Comparison of ENCODE assay signal across 23 mouse cellular contexts in the genomic region with DNA sequence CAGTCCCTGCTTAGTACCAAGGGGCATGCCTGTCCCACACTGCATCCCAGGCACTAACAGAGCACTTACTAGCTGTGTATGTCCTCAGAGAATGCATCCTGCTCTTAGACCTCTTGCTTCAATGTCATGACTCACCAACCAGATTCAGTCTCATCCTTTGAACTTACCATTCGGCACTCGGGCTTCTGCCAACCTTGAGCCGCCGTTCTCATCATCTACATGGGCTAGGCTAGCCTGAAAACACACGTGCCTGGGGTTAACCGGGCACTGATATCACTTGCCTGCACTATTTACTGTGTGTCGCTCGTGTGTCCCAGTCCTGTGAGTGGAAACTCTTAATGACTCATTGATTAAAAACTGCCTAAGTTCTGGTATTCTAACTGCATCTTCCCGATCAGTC.
DNase-seq lines count a peak whose midpoint lies in the region; ATAC-seq and TF ChIP-seq lines count a peak whose summit lies in the region.
"Had no signal": no experiment of that assay in that cellular context is flagged by ENCODE, and none has a peak within 500 bp of the region (broad histone marks: within the 10 kb centered on the region; RNA-seq: fewer than 3 reads in every experiment).

No protein-coding gene starts in this region.

- peak; percentile 75 to 79 for DNase-seq in adrenal gland, adult (ENCODE audit: inconsistent age in 2 of 2, low spot score in 1 of 2)
- DNase-seq in adrenal gland, postnatal 4 days (ENCODE audit: low spot score in 2 of 2) = no peak
- DNase-seq in cerebellum, adult 9-10 months = peak; percentile 46
- DNase-seq in heart, adult 11 months = peak; percentile 77
- no peak for DNase-seq in heart, adult 2 months
- peak; percentile 24 for DNase-seq in adrenal gland, postnatal 25 days
- DNase-seq: gastrocnemius, postnatal 10 days; gastrocnemius, postnatal 36 days; heart, postnatal 10 days; heart, postnatal 36 days; kidney, adult 11 months; kidney, adult 8-10 months had no signal

- no peaks in the 10 kb centered on the region for H3K79me2 ChIP-seq in heart, adult 2 months (replicated peaks; ENCODE audit: control insufficient read depth, insufficient read depth, low read length)

- H3K4me1 ChIP-seq in heart, adult 2 months (ENCODE audit: control insufficient read depth, insufficient read depth, low read length) = no peaks in the 10 kb centered on the region
- no peaks in the 10 kb centered on the region for H3K4me1 ChIP-seq in kidney, embryonic 15.5 days
- H3K4me1 ChIP-seq: forebrain, embryonic 10.5 days; forebrain, embryonic 13.5 days; heart, embryonic 12.5 days; heart, embryonic 15.5 days; hindbrain, embryonic 10.5 days; hindbrain, embryonic 13.5 days; intestine, embryonic 15.5 days had no signal

- no peak for TF ChIP-seq EP300 in heart, adult 2 months (IDR thresholded peaks at IDR 0.05; ENCODE audit: insufficient read depth, low read depth, low read length)

- intact Hi-C loops in heart, adult 2 months (cut with DNase I) = no loop called here

- TF ChIP-seq CTCF in heart, adult 2 months (IDR thresholded peaks at IDR 0.05) = no peak

- no peak for TF ChIP-seq POLR2A in heart, adult 2 months (IDR thresholded peaks at IDR 0.05; ENCODE audit: insufficient read depth, low read depth, low read length)

- no peak overlapping the region for H3K4me3 ChIP-seq in heart, adult 2 months
- H3K4me3 ChIP-seq in kidney, embryonic 15.5 days (replicated peaks) = no peak overlapping the region
- H3K4me3 ChIP-seq: forebrain, embryonic 10.5 days; forebrain, embryonic 13.5 days; heart, embryonic 12.5 days; heart, embryonic 15.5 days; hindbrain, embryonic 10.5 days; hindbrain, embryonic 13.5 days; intestine, embryonic 15.5 days had no signal

- H3K9me3 ChIP-seq in kidney, embryonic 15.5 days (replicated peaks) = no peaks in the 10 kb centered on the region
- H3K9me3 ChIP-seq: forebrain, embryonic 10.5 days; forebrain, embryonic 13.5 days; heart, embryonic 12.5 days; heart, embryonic 15.5 days; hindbrain, embryonic 10.5 days; hindbrain, embryonic 13.5 days; intestine, embryonic 15.5 days had no signal

- H3K27ac ChIP-seq in heart, adult 2 months = no peak overlapping the region
- H3K27ac ChIP-seq in kidney, embryonic 15.5 days = no peak overlapping the region
- H3K27ac ChIP-seq: forebrain, embryonic 10.5 days; forebrain, embryonic 13.5 days; heart, embryonic 15.5 days; hindbrain, embryonic 10.5 days; hindbrain, embryonic 13.5 days; intestine, embryonic 15.5 days had no signal

- no peaks in the 10 kb centered on the region for H3K36me3 ChIP-seq in heart, adult 2 months (ENCODE audit: control insufficient read depth, insufficient read depth, low read length)
- no peaks in the 10 kb centered on the region for H3K36me3 ChIP-seq in kidney, embryonic 15.5 days
- H3K36me3 ChIP-seq: forebrain, embryonic 10.5 days; heart, embryonic 12.5 days; heart, embryonic 15.5 days; hindbrain, embryonic 10.5 days; hindbrain, embryonic 13.5 days; intestine, embryonic 15.5 days had no signal

- no peak overlapping the region for H3K9ac ChIP-seq in heart, adult 2 months (ENCODE audit: low read depth, low read length)
- no peak overlapping the region for H3K9ac ChIP-seq in kidney, embryonic 15.5 days
- H3K9ac ChIP-seq: forebrain, embryonic 13.5 days; heart, embryonic 12.5 days; heart, embryonic 15.5 days; hindbrain, embryonic 13.5 days; intestine, embryonic 15.5 days had no signal

- H3K27me3 ChIP-seq in heart, adult 2 months (ENCODE audit: control insufficient read depth, insufficient read depth, low read length) = no peaks in the 10 kb centered on the region
- no peaks in the 10 kb centered on the region for H3K27me3 ChIP-seq in kidney, embryonic 15.5 days
- H3K27me3 ChIP-seq: forebrain, embryonic 13.5 days; heart, embryonic 12.5 days; heart, embryonic 15.5 days; hindbrain, embryonic 13.5 days; intestine, embryonic 15.5 days had no signal

- WGBS in heart, adult 2 months = 79% methylated on average over 9 of the region's 9 CpGs
- 86% methylated on average over 9 of the region's 9 CpGs for WGBS in kidney, embryonic 15.5 days

- no peak overlapping the region for H3K4me2 ChIP-seq in kidney, embryonic 15.5 days
- H3K4me2 ChIP-seq: forebrain, embryonic 13.5 days; heart, embryonic 12.5 days; heart, embryonic 15.5 days; hindbrain, embryonic 13.5 days; intestine, embryonic 15.5 days had no signal

- ATAC-seq in cerebellum, adult (ENCODE audit: insufficient number of reproducible peaks, low FRiP score, low TSS enrichment) = no peak
- ATAC-seq in kidney, embryonic 15.5 days (replicated peaks; ENCODE audit: low FRiP score) = no peak
- ATAC-seq: activated CD4-positive, CD25-positive, alpha-beta regulatory T cell, adult 4 months; forebrain, embryonic 16.5 days; intestine, embryonic 15.5 days had no signal

Comparison
In these comparisons a context has a peak if more than half of its experiments do, and no peak if none do; other contexts are left out.
1. DNase-seq: peak in adrenal gland, adult (2 of 2), cerebellum, adult 9-10 months (single experiment), heart, adult 11 months (single experiment) and adrenal gland, postnatal 25 days (single experiment); none in adrenal gland, postnatal 4 days (0 of 2) and heart, adult 2 months (0 of 2).